Mouse (Mus musculus) liver, adult (tissue): Measurements from ENCODE around the gene Prr12.

ENCODE experiments used
- GATA4 ChIP-seq: IDR thresholded peaks from 2 replicates; pipeline ENCODE4 v1.6.1; 2014; ENCODE audit warnings: mild to moderate bottlenecking, low read length; ENCODE audit not compliant: insufficient replicate concordance

The Prr12 gene

GRCm38 (mm10) chr7:45082401-45083299 is 30.0 kb upstream of the Prr12 start:
- TF ChIP-seq GATA4 = no peak

- no peak for TF ChIP-seq GATA4
Observed at GRCm38 (mm10) chr7:45081016-45081415, 28.3 kb upstream of the Prr12 start.

- TF ChIP-seq GATA4 = no peak
Observed at GRCm38 (mm10) chr7:45079856-45080255, 27.2 kb upstream of the Prr12 start.

GRCm38 (mm10) chr7:45078513-45078912 is 25.8 kb upstream of the Prr12 start:
- no peak for TF ChIP-seq GATA4

DNA sequence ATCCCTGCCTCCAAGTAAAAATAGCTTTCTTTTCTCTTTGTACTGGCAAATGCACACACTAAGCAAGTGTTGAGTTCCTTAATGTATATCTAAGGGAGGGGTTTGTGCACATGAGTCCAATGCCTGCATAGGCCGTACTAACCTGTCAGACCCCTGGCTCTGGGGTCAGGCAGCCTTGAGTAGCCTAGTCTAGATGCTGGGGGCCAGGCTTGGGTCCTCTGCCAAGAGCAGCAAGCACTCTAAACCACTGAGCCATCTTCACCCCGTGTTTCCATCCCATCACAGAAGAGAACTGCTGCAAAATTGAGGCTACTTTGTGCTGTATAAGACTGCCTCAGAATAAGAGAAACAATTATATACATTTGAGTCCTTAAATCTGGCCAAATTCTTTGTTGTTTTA is 25.1 kb upstream of the Prr12 start:
- no peak for TF ChIP-seq GATA4

GRCm38 (mm10) chr7:45077322-45077721 is 24.6 kb upstream of the Prr12 start:
- no peak for TF ChIP-seq GATA4

GRCm38 (mm10) chr7:45076501-45076900 is 23.8 kb upstream of the Prr12 start:
- TF ChIP-seq GATA4 = no peak

DNA sequence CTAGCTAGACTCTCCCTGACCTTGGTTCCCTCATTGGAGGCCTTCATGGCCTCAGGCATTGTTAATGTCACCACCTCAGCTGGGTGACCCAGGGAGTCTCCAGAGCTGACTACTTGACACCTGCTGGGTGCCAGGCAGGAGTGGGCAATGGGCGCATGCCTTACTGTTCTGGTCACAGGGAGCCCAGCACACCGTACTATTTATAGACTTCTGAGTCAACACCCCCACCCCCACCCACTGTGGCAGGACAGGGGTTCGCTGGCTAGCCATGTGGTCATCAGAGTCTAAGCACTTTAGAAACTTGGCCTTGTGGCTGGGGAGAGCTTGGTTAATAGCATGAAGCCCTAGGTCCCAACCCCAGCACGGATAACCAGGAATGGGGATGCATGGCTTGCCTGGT is 22.7 kb upstream of the Prr12 start:
- TF ChIP-seq GATA4 = no peak

DNA sequence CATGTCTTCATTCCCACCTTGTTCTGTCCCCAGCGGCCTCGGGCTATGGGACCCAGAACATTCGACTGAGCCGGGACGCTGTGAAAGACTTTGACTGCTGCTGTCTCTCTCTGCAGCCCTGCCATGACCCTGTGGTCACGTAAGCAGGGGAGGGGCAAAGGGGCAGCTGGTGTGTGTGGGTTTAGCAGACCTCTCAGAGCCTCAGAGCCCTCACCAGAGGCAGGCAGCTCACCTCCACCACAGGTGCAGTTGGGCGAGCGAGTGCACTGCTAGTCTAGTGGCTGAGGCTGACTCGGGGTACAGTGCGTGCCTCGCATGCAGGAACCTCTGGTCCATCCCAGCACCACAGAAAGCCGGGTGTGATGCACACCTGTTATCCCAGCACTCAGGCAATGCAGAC is 21.3 kb upstream of the Prr12 start:
- TF ChIP-seq GATA4 = no peak

- TF ChIP-seq GATA4 = no peak
Observed at GRCm38 (mm10) chr7:45073171-45073707, 20.6 kb upstream of the Prr12 start.

DNA sequence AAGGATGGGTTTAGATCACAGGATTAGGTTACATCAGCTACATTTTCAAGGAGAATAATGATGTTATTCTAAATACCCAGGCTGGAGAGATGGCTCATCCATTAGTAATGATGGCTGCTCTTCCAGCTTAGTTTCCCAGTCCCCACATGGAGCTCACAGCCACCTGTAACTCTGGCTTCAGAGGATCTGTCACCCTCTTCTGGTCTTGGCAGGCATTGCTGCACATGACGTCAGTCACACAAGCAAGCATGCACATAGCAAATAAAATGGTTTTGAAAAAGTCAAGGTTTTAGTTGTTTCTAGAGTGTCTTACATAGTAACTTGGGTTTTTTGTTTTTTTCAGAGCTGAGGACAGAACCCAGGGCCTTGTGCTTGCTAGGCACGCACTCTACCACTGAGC is 19.5 kb upstream of the Prr12 start:
- TF ChIP-seq GATA4 = no peak

DNA sequence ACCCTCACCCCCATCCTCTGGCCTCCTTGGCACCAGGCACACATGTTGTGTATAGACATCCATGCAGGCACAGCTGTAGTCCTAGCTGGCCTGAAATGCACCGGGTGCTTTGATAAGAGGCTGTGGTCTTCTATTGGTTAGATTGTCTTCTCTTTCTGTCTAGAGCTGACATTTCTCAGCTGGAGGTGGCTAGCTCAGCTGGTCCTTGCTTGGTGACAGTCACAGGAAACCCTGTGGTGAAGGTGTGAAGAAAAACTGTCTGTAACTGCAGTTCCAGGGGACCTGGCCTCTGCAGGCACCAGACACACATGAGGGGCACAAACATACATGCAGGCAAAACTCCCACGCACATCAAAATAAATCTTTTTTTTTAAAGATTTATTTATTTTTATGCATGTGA is 17.0 kb upstream of the Prr12 start:
- no peak for TF ChIP-seq GATA4

GRCm38 (mm10) chr7:45068000-45068318 is 15.3 kb upstream of the Prr12 start:
- TF ChIP-seq GATA4 = no peak

DNA sequence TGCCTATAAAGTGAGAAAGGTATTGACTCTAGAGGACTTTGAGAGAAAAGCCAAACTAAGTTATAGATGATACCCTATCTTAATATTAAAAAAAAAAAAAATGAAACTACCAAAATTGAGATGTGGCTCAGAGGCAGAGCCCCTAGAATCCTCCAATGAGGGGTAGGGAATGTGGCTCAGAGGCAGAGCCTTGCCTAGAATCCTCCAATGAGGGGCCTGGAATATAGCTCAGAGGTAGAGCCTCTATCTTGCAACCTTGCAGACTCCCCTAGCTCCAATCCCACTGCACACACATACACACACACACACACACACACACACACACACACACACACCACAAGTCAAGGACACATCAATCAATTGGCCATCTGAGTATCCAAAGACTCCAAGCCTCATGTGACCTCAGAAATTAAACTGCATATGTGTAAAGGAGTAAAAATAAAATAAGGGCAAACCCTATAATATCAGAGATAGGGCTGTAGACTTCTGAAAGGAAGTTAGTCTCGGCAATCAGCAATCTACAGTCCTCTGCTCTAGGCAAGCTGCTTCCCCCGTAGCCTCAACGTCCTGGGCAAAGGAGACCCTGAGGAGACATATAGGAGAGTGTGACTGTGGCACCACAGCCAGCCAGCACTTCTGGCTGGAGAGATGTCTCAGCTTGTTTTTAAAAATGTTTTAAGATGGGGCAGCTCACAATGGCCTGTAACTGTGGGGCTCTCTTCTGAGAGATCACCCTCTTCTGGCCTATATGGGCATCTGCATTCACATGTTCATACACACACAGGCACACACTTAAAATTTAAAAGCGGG is 14.7 kb upstream of the Prr12 start:
- no peak for TF ChIP-seq GATA4

DNA sequence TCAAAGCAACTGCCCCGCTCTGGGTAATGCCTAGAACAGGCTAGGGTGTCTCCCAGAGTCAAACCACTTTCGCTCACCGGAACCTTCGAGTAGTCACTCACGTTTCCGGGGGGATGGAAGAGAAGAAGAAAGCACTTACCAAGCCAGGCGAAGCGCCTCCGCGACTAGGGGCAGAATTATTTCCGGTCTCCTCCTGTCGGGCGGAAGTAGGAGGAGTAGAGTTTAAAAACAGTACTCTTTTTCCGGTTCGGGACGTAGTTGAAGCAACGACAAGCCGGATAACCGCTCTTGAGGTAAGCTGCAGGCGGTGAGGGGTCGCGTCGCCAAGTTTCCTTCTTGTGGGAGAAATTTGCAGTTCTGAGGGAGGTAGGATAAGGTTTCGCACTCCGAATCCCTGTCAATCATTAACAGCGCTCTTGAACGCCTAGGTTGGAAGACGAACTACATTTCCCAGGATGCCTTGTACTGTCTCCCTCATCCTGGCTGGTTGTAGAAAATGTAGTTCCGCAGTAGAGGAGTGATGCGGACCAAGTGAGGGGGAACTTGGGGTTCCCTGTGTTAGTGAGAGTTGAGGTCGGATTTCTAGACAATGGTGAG is 9.7 kb upstream of the Prr12 start, which contains the start of the genes Nosip and Prrg2:
Nosip (plus strand) TSS at position 191 of the 597 bp plus-strand sequence.
Prrg2 (minus strand) TSS at position 439 of the 597 bp plus-strand sequence.
- TF ChIP-seq GATA4 = no peak

- TF ChIP-seq GATA4 = no peak
Observed at GRCm38 (mm10) chr7:45061532-45062075, 8.9 kb upstream of the Prr12 start.

- no peak for TF ChIP-seq GATA4
Observed at GRCm38 (mm10) chr7:45060632-45061122, 8.0 kb upstream of the Prr12 start.
